Mouse (Mus musculus): Measurements from ENCODE around the gene Cpeb1. TPM values are rescaled to one million over a fixed set of nuclear protein-coding genes. Genes with fewer than 3 reads are reported as not detected.

The Cpeb1 gene
- polyA plus RNA-seq, 1 experiment from 2014 or later: 0.51 TPM

- Histone ChIP-seq H3K4me1 (peaks cover 11% of the 10 kb centered on the region; the same call in 1 of the 2 replicates), H3K36me3 (no peaks in the 10 kb centered on the region), H3K4me3 (no peak overlapping the region), H3K9ac (no peak overlapping the region), H3K4me2 (replicated peaks) (no peak overlapping the region), H3K27me3 (peaks cover 29% of the 10 kb centered on the region), H3K9me3 (no peaks in the 10 kb centered on the region), H3K27ac (no peak overlapping the region)
- no peak for ATAC-seq (ENCODE audit: low FRiP score, low read depth)
- WGBS: 64% methylated on average over 3 of the region's 3 CpGs
These were observed 87.3 kb downstream of the Cpeb1 start for GRCm38 (mm10) chr7:81367946-81368345.

- no peak for ATAC-seq (ENCODE audit: low FRiP score, low read depth)
- no peak overlapping the region for H3K9ac ChIP-seq
- no peak overlapping the region for H3K27ac ChIP-seq
- peaks cover 12% of the 10 kb centered on the region; the same call in 1 of the 2 replicates for H3K4me1 ChIP-seq
- H3K4me3 ChIP-seq: no peak overlapping the region
- no peak overlapping the region for H3K4me2 ChIP-seq (replicated peaks)
- H3K9me3 ChIP-seq: no peaks in the 10 kb centered on the region
- 76% methylated on average over 7 of the region's 7 CpGs for WGBS
- no peaks in the 10 kb centered on the region for H3K27me3 ChIP-seq
- H3K36me3 ChIP-seq: no peaks in the 10 kb centered on the region
These were observed 98.3 kb downstream of the Cpeb1 start for GRCm38 (mm10) chr7:81356975-81357374.

GRCm38 (mm10) chr7:81356360-81356759 is 98.9 kb downstream of the Cpeb1 start:
- Histone ChIP-seq H3K4me3 (no peak overlapping the region), H3K27me3 (no peaks in the 10 kb centered on the region), H3K27ac (no peak overlapping the region), H3K36me3 (no peaks in the 10 kb centered on the region), H3K9ac (no peak overlapping the region), H3K4me2 (replicated peaks) (no peak overlapping the region), H3K9me3 (no peaks in the 10 kb centered on the region), H3K4me1 (peaks cover 12% of the 10 kb centered on the region; the same call in 1 of the 2 replicates)
- no peak for ATAC-seq (ENCODE audit: low FRiP score, low read depth)
- 88% methylated on average over 1 of the region's 1 CpGs for WGBS

- Histone ChIP-seq H3K27me3 (no peaks in the 10 kb centered on the region), H3K9ac (no peak overlapping the region), H3K9me3 (no peaks in the 10 kb centered on the region), H3K4me3 (no peak overlapping the region), H3K27ac (no peak overlapping the region), H3K36me3 (no peaks in the 10 kb centered on the region), H3K4me1 (peaks cover 12% of the 10 kb centered on the region; the same call in 1 of the 2 replicates), H3K4me2 (replicated peaks) (no peak overlapping the region)
- ATAC-seq (ENCODE audit: low FRiP score, low read depth): no peak
- WGBS: 17% methylated on average over 7 of the region's 7 CpGs
These were observed 99.5 kb downstream of the Cpeb1 start for GRCm38 (mm10) chr7:81355746-81356145.

- no peak overlapping the region for H3K4me3 ChIP-seq
- H3K4me2 ChIP-seq (replicated peaks): no peak overlapping the region
- no peaks in the 10 kb centered on the region for H3K27me3 ChIP-seq
These were observed 103.4 kb downstream of the Cpeb1 start for GRCm38 (mm10) chr7:81351826-81352225.

GRCm38 (mm10) chr7:81348206-81348605 is 107.1 kb downstream of the Cpeb1 start:
- Histone ChIP-seq H3K9me3 (no peaks in the 10 kb centered on the region), H3K36me3 (peaks cover 8% of the 10 kb centered on the region), H3K4me2 (replicated peaks) (no peak overlapping the region), H3K4me1 (peaks cover 8% of the 10 kb centered on the region), H3K4me3 (no peak overlapping the region), H3K9ac (no peak overlapping the region), H3K27me3 (no peaks in the 10 kb centered on the region), H3K27ac (no peak overlapping the region)
- 72% methylated on average over 7 of the region's 7 CpGs for WGBS
- ATAC-seq (ENCODE audit: low FRiP score, low read depth): no peak

More at GRCm38 (mm10) chr7:81351826-81352225, 103.4 kb downstream of the Cpeb1 start:
- no peaks in the 10 kb centered on the region for H3K9me3 ChIP-seq
- ATAC-seq (ENCODE audit: low FRiP score, low read depth): no peak
- 74% methylated on average over 4 of the region's 4 CpGs for WGBS
- no peaks in the 10 kb centered on the region for H3K36me3 ChIP-seq
- no peak overlapping the region for H3K27ac ChIP-seq
- H3K4me1 ChIP-seq: peaks cover 12% of the 10 kb centered on the region; the same call in 1 of the 2 replicates
- H3K9ac ChIP-seq: no peak overlapping the region

GRCm38 (mm10) chr7:81345447-81346170 is 109.7 kb downstream of the Cpeb1 start:
- peak overlapping the region; percentile 96 for H3K4me3 ChIP-seq
- peaks cover 22% of the 10 kb centered on the region for H3K4me1 ChIP-seq
- peak overlapping the region; percentile 63 for H3K4me2 ChIP-seq (replicated peaks)
- H3K36me3 ChIP-seq: peaks cover 34% of the 10 kb centered on the region
- H3K27me3 ChIP-seq: no peaks in the 10 kb centered on the region
- H3K9me3 ChIP-seq: no peaks in the 10 kb centered on the region
- 60% methylated on average over 15 of the region's 15 CpGs for WGBS
- peak overlapping the region; percentile 48; the same call in 1 of the 2 replicates for H3K27ac ChIP-seq
- no peak for ATAC-seq (ENCODE audit: low FRiP score, low read depth)
- H3K9ac ChIP-seq: peak overlapping the region; percentile 73

GRCm38 (mm10) chr7:81344544-81345446 is 110.5 kb downstream of the Cpeb1 start, which contains the start of gene Rps17:
Gene Rps17 (minus strand): TSS chr7:81345254.
- Histone ChIP-seq H3K27me3 (no peaks in the 10 kb centered on the region), H3K27ac (peak within 1 kb of the TSS; percentile 92)
- under 1% methylated on average over 85 of the region's 85 CpGs for WGBS

GRCm38 (mm10) chr7:81343831-81344230 is 111.4 kb downstream of the Cpeb1 start:
- H3K4me1 ChIP-seq: peaks cover 22% of the 10 kb centered on the region
- 11% methylated on average over 10 of the region's 10 CpGs for WGBS
- H3K4me2 ChIP-seq (replicated peaks): peak overlapping the region; percentile 97
- no peaks in the 10 kb centered on the region for H3K27me3 ChIP-seq
- ATAC-seq (ENCODE audit: low FRiP score, low read depth): no peak
- no peaks in the 10 kb centered on the region for H3K9me3 ChIP-seq
- H3K36me3 ChIP-seq: peaks cover 51% of the 10 kb centered on the region
- no peak overlapping the region for H3K27ac ChIP-seq
- H3K9ac ChIP-seq: peak overlapping the region; percentile 99
- peak overlapping the region; percentile 96 for H3K4me3 ChIP-seq

More at GRCm38 (mm10) chr7:81344544-81345446, 110.5 kb downstream of the Cpeb1 start, which contains the start of gene Rps17:
- Histone ChIP-seq H3K4me3 (peak within 1 kb of the TSS; percentile 96), H3K36me3 (peaks cover 42% of the 10 kb centered on the region), H3K4me1 (peaks cover 22% of the 10 kb centered on the region), H3K9ac (peak within 1 kb of the TSS; percentile 99), H3K4me2 (replicated peaks) (peak within 1 kb of the TSS; percentile 97), H3K9me3 (no peaks in the 10 kb centered on the region)
- peak; percentile 92 for ATAC-seq (ENCODE audit: low FRiP score, low read depth)

- peaks cover 56% of the 10 kb centered on the region for H3K36me3 ChIP-seq
- peak overlapping the region; percentile 0; the same call in 1 of the 2 replicates for H3K27ac ChIP-seq
- peak overlapping the region; percentile 99 for H3K9ac ChIP-seq
- H3K27me3 ChIP-seq: no peaks in the 10 kb centered on the region
- ATAC-seq (ENCODE audit: low FRiP score, low read depth): no peak
- H3K9me3 ChIP-seq: no peaks in the 10 kb centered on the region
- peak overlapping the region; percentile 97 for H3K4me2 ChIP-seq (replicated peaks)
- peaks cover 22% of the 10 kb centered on the region for H3K4me1 ChIP-seq
- 34% methylated on average over 8 of the region's 8 CpGs for WGBS
- peak overlapping the region; percentile 96 for H3K4me3 ChIP-seq
These were observed 111.9 kb downstream of the Cpeb1 start for GRCm38 (mm10) chr7:81343316-81343715.

- 78% methylated on average over 8 of the region's 8 CpGs for WGBS
- H3K4me1 ChIP-seq: peaks cover 22% of the 10 kb centered on the region
- H3K27me3 ChIP-seq: no peaks in the 10 kb centered on the region
- H3K36me3 ChIP-seq: peaks cover 64% of the 10 kb centered on the region
- no peaks in the 10 kb centered on the region for H3K9me3 ChIP-seq
- H3K9ac ChIP-seq: peak overlapping the region; percentile 99
- ATAC-seq (ENCODE audit: low FRiP score, low read depth): no peak
- H3K27ac ChIP-seq: peak overlapping the region; percentile 0; the same call in 1 of the 2 replicates
- peak overlapping the region; percentile 96 for H3K4me3 ChIP-seq
- H3K4me2 ChIP-seq (replicated peaks): peak overlapping the region; percentile 97
These were observed 112.7 kb downstream of the Cpeb1 start for GRCm38 (mm10) chr7:81342356-81343094.

All from limb, embryonic 13.5 days (tissue).